In the genomic region with DNA sequence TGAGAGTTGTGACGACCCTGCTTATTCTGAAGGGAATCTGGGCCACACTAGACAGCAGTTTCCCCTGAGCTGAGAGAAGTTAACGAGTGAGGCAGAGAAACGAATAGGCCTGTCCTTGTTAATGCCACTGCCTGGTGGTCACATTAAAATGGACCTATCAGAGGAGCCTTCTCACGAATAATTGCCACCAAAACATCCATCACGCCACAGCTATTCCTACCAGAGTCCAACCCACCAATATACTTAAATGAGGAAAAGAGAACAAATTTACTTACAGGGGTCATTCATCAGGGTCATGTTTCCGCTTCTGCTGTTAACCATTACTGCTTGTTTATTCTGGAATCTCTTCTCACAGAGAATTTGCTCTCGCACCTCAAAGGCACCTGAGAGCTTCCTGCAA, we compare ENCODE assay signal across 27 mouse cellular contexts.
DNase-seq lines count a peak whose midpoint lies in the region; ATAC-seq and TF ChIP-seq lines count a peak whose summit lies in the region.
"Had no signal": no experiment of that assay in that cellular context is flagged by ENCODE, and none has a peak within 500 bp of the region (broad histone marks: within the 10 kb centered on the region; RNA-seq: fewer than 3 reads in every experiment).

No protein-coding gene starts in this region.

- TF ChIP-seq CTCF in liver, adult 2 months (IDR thresholded peaks at IDR 0.05; ENCODE audit: low read depth, low read length), result no peak
- TF ChIP-seq CTCF in stomach, postnatal 0 days (IDR thresholded peaks at IDR 0.05; ENCODE audit: low read depth), result no peak

- TF ChIP-seq EP300 in stomach, postnatal 0 days (optimal IDR thresholded peaks at IDR 0.05), result no peak

- DNase-seq in liver, adult 2 months (ENCODE audit: extremely low read depth, low read depth, low spot score), result peak; percentile 45
- no peak for DNase-seq in liver
- peak; percentile 12 for DNase-seq in embryonic facial prominence, embryonic 10.5 days (ENCODE audit: low spot score)
- no peak for DNase-seq in kidney, postnatal 14 days
- DNase-seq in stomach, postnatal 0 days (ENCODE audit: low spot score), result no peak
- DNase-seq: adrenal gland, postnatal 14 days; cerebellum, adult 11 months; cerebellum, postnatal 10 days; forebrain, postnatal 0 days; gastrocnemius, postnatal 14 days; heart, adult 11 months; kidney, adult 2 months; kidney, postnatal 10 days; layer of hippocampus, adult 9-11 months; lung, postnatal 36 days; right cerebral cortex, postnatal 14 days; thymus, postnatal 14 days had no signal

- H3K4me2 ChIP-seq in liver, embryonic 15.5 days, result no peak overlapping the region
- H3K4me2 ChIP-seq in stomach, postnatal 0 days (replicated peaks; ENCODE audit: low read depth), result no peak overlapping the region
- H3K4me2 ChIP-seq: heart, embryonic 15.5 days; intestine, embryonic 15.5 days; midbrain, embryonic 13.5 days; neural tube, embryonic 13.5 days had no signal

- no peaks in the 10 kb centered on the region for H3K36me3 ChIP-seq in liver, adult 2 months (ENCODE audit: control insufficient read depth, insufficient read depth, low read length)
- H3K36me3 ChIP-seq in embryonic facial prominence, embryonic 10.5 days (replicated peaks), result no peaks in the 10 kb centered on the region
- no peaks in the 10 kb centered on the region for H3K36me3 ChIP-seq in liver, embryonic 15.5 days (replicated peaks)
- no peaks in the 10 kb centered on the region for H3K36me3 ChIP-seq in stomach, postnatal 0 days (ENCODE audit: control insufficient read depth, insufficient read depth, low read length)
- H3K36me3 ChIP-seq: heart, embryonic 10.5 days; heart, embryonic 15.5 days; intestine, embryonic 15.5 days; midbrain, embryonic 13.5 days; neural tube, embryonic 13.5 days had no signal

- H3K79me2 ChIP-seq in liver, adult 2 months (ENCODE audit: control insufficient read depth, insufficient read depth, low read length), result no peaks in the 10 kb centered on the region

- 29% methylated on average over 7 of the region's 7 CpGs for WGBS in liver, adult 2 months
- 40% methylated on average over 7 of the region's 7 CpGs for WGBS in embryonic facial prominence, embryonic 10.5 days
- 37% methylated on average over 7 of the region's 7 CpGs for WGBS in liver, embryonic 15.5 days (ENCODE audit: insufficient replicate concordance)
- WGBS in stomach, postnatal 0 days, result 28% methylated on average over 7 of the region's 7 CpGs

- no peak overlapping the region for H3K27ac ChIP-seq in liver, adult 2 months (replicated peaks; ENCODE audit: insufficient read depth, low read depth, low read length)
- no peak overlapping the region; the same call in 1 of the 2 replicates for H3K27ac ChIP-seq in embryonic facial prominence, embryonic 10.5 days (replicated peaks)
- H3K27ac ChIP-seq in liver, embryonic 15.5 days (replicated peaks), result peak overlapping the region; percentile 2; the same call in 1 of the 2 replicates
- no peak overlapping the region for H3K27ac ChIP-seq in stomach, postnatal 0 days (replicated peaks)
- H3K27ac ChIP-seq: heart, embryonic 10.5 days; heart, embryonic 15.5 days; intestine, embryonic 15.5 days; liver, embryonic 14.5 days; midbrain, embryonic 13.5 days; neural tube, embryonic 13.5 days had no signal

- H3K9me3 ChIP-seq in embryonic facial prominence, embryonic 10.5 days, result no peaks in the 10 kb centered on the region
- no peaks in the 10 kb centered on the region for H3K9me3 ChIP-seq in liver, embryonic 15.5 days (replicated peaks)
- no peaks in the 10 kb centered on the region for H3K9me3 ChIP-seq in stomach, postnatal 0 days (ENCODE audit: control insufficient read depth, low read length)
- H3K9me3 ChIP-seq: heart, embryonic 10.5 days; heart, embryonic 15.5 days; intestine, embryonic 15.5 days; midbrain, embryonic 13.5 days; neural tube, embryonic 13.5 days had no signal

- peak; percentile 47 for ATAC-seq in liver, embryonic 15.5 days (ENCODE audit: insufficient read depth)
- ATAC-seq in megakaryocyte-erythroid progenitor cell, adult 5-6 weeks (replicated peaks; ENCODE audit: low FRiP score, low TSS enrichment, poor library complexity, severe bottlenecking), result no peak
- ATAC-seq in stomach, postnatal 0 days (ENCODE audit: low FRiP score, low TSS enrichment), result no peak
- ATAC-seq: forebrain, postnatal 0 days; hindbrain, embryonic 16.5 days; intestine, embryonic 15.5 days; midbrain, embryonic 13.5 days had no signal

- TF ChIP-seq POLR2A in liver, adult 2 months (IDR thresholded peaks at IDR 0.05; ENCODE audit: extremely low read depth, insufficient read depth, low read length), result no peak

- H3K9ac ChIP-seq in liver, adult 2 months (ENCODE audit: low read depth, low read length), result no peak overlapping the region
- H3K9ac ChIP-seq in liver, embryonic 15.5 days, result no peak overlapping the region
- H3K9ac ChIP-seq in stomach, postnatal 0 days (ENCODE audit: low read length), result no peak overlapping the region
- H3K9ac ChIP-seq: forebrain, postnatal 0 days; heart, embryonic 15.5 days; intestine, embryonic 15.5 days; liver, embryonic 14.5 days; midbrain, embryonic 13.5 days; neural tube, embryonic 13.5 days had no signal

- H3K4me3 ChIP-seq in liver, adult 2 months (ENCODE audit: insufficient read depth, low read depth, low read length), result no peak overlapping the region
- H3K4me3 ChIP-seq in embryonic facial prominence, embryonic 10.5 days, result no peak overlapping the region
- H3K4me3 ChIP-seq in liver, embryonic 15.5 days (replicated peaks), result no peak overlapping the region
- no peak overlapping the region for H3K4me3 ChIP-seq in stomach, postnatal 0 days (ENCODE audit: low read depth, low read length)
- H3K4me3 ChIP-seq: erythroblast, embryonic 14.5 days; heart, embryonic 10.5 days; heart, embryonic 15.5 days; intestine, embryonic 15.5 days; midbrain, embryonic 13.5 days; neural tube, embryonic 13.5 days had no signal

- H3K4me1 ChIP-seq in liver, adult 2 months (ENCODE audit: control insufficient read depth, insufficient read depth, low read length), result peaks cover 3% of the 10 kb centered on the region; the same call in 1 of the 2 replicates
- H3K4me1 ChIP-seq in embryonic facial prominence, embryonic 10.5 days, result peaks cover 12% of the 10 kb centered on the region
- H3K4me1 ChIP-seq in liver, embryonic 15.5 days (replicated peaks), result no peaks in the 10 kb centered on the region
- no peaks in the 10 kb centered on the region for H3K4me1 ChIP-seq in stomach, postnatal 0 days (replicated peaks; ENCODE audit: control insufficient read depth, insufficient read depth)
- H3K4me1 ChIP-seq: heart, embryonic 10.5 days; heart, embryonic 15.5 days; intestine, embryonic 15.5 days; midbrain, embryonic 13.5 days; neural tube, embryonic 13.5 days had no signal

- no peaks in the 10 kb centered on the region for H3K27me3 ChIP-seq in liver, adult 2 months (ENCODE audit: control insufficient read depth, insufficient read depth, low read length)
- no peaks in the 10 kb centered on the region for H3K27me3 ChIP-seq in embryonic facial prominence, embryonic 10.5 days (replicated peaks; ENCODE audit: low read depth, poor library complexity, severe bottlenecking)
- no peaks in the 10 kb centered on the region for H3K27me3 ChIP-seq in liver, embryonic 15.5 days
- no peaks in the 10 kb centered on the region for H3K27me3 ChIP-seq in stomach, postnatal 0 days (ENCODE audit: control insufficient read depth, insufficient read depth, low read length)
- H3K27me3 ChIP-seq: heart, embryonic 15.5 days; intestine, embryonic 15.5 days; midbrain, embryonic 13.5 days; neural tube, embryonic 13.5 days had no signal

Comparison
In these comparisons a context has a peak if more than half of its experiments do, and no peak if none do; other contexts are left out.
1. DNase-seq: peak in liver, adult 2 months (single experiment) and embryonic facial prominence, embryonic 10.5 days (single experiment); none in liver (single experiment), kidney, postnatal 14 days (single experiment) and stomach, postnatal 0 days (single experiment).